Mouse (Mus musculus) forebrain, embryonic 15.5 days (tissue): ENCODE data around the gene Dyx1c1. TPM values are rescaled to one million over a fixed set of nuclear protein-coding genes. Genes with fewer than 3 reads are reported as not detected.
A peak's percentile ranks its signal among the peaks of the same experiment; 100 is the strongest.

Source experiments
- ATAC-seq: fragments of 200-750 bp; cut with Nextera tagmentation; replicated peaks from 2 replicates; pipeline ENCODE4 v1.8.0; 2017; ENCODE audit warnings: mild to moderate bottlenecking, moderate TSS enrichment, moderate library complexity
- H3K27ac ChIP-seq: fragments of 300-500 bp; sonication (generic); replicated peaks from 2 replicates; pipeline ENCODE4 v1.5.1; 2015; ENCODE audit warnings: mild to moderate bottlenecking, inconsistent platforms
- H3K27me3 ChIP-seq: fragments of 300-500 bp; sonication (generic); 2 replicates; pipeline ENCODE4 v1.6.1; 2015; ENCODE audit warnings: inconsistent platforms
- H3K36me3 ChIP-seq: fragments of 300-500 bp; sonication (generic); 2 replicates; pipeline ENCODE4 v1.6.1; 2015; ENCODE audit warnings: mild to moderate bottlenecking, inconsistent platforms
- H3K4me1 ChIP-seq: fragments of 300-500 bp; sonication (generic); 2 replicates; pipeline ENCODE4 v1.6.1; 2015; ENCODE audit warnings: inconsistent platforms
- H3K4me2 ChIP-seq: fragments of 300-500 bp; sonication (generic); replicated peaks from 2 replicates; pipeline ENCODE4 v1.6.1; 2015; ENCODE audit warnings: mild to moderate bottlenecking, inconsistent platforms
- H3K4me3 ChIP-seq: fragments of 300-500 bp; sonication (generic); 2 replicates; pipeline ENCODE4 v1.5.1; 2015; ENCODE audit warnings: mild to moderate bottlenecking, inconsistent platforms
- H3K9ac ChIP-seq: fragments of 300-500 bp; sonication (generic); replicated peaks from 2 replicates; pipeline ENCODE4 v1.6.1; 2015; ENCODE audit warnings: mild to moderate bottlenecking, inconsistent platforms
- H3K9me3 ChIP-seq: fragments of 300-500 bp; sonication (generic); 2 replicates; pipeline ENCODE4 v1.6.1; 2016; ENCODE audit warnings: inconsistent platforms
- WGBS: fragments of 180-500 bp; shearing (Covaris S2); methylation state at CpG from one replicate; pipeline ENCODE4 v1.1.7; 2015; ENCODE audit warnings: mixed read lengths; 5-methylcytosine and 5-hydroxymethylcytosine counted together
- polyA plus RNA-seq: library from polyadenylated mRNA; unstranded; fragments of >200 nt; fragmentation: Nextera tagmentation; extraction: Ambion mirVana; gene quantifications from 2 replicates; pipeline ENCODE4 v1.2.1, GENCODE M21; 2015

Gene Dyx1c1
- polyA plus RNA-seq, 1 experiment from 2014 or later, result 2.4 TPM

GRCm38 (mm10) chr9:72983066-72983465 lies 24.5 kb downstream of the Dyx1c1 start:
- Histone ChIP-seq H3K9ac (no peak overlapping the region), H3K4me3 (no peak overlapping the region), H3K36me3 (no peaks in the 10 kb centered on the region), H3K9me3 (no peaks in the 10 kb centered on the region), H3K27me3 (no peaks in the 10 kb centered on the region), H3K27ac (no peak overlapping the region), H3K4me2 (no peak overlapping the region), H3K4me1 (peaks cover 18% of the 10 kb centered on the region)
- no peak for ATAC-seq
- whole genome bisulfite sequencing, result 76% methylated on average over 2 of the region's 2 CpGs

- H3K9ac ChIP-seq, result peak within 1 kb of the TSS; percentile 83
- H3K36me3 ChIP-seq, result no peaks in the 10 kb centered on the region
- H3K4me3 ChIP-seq, result peak within 1 kb of the TSS; percentile 86
- H3K4me1 ChIP-seq, result peaks cover 18% of the 10 kb centered on the region
- peak within 1 kb of the TSS; percentile 57 for H3K4me2 ChIP-seq
- H3K9me3 ChIP-seq, result no peaks in the 10 kb centered on the region
- under 1% methylated on average over 88 of the region's 88 CpGs for WGBS
- peak; percentile 100 for ATAC-seq
- H3K27ac ChIP-seq, result peak within 1 kb of the TSS; percentile 94
- H3K27me3 ChIP-seq, result no peaks in the 10 kb centered on the region
Measured at GRCm38 (mm10) chr9:72985250-72986220, 26.9 kb downstream of the Dyx1c1 start, which contains the start of the genes Ccpg1os and Ccpg1. Gene Ccpg1os (minus strand): TSS chr9:72985382. Gene Ccpg1 (plus strand): TSS chr9:72985429.

- Histone ChIP-seq H3K4me2 (no peak overlapping the region), H3K4me1 (peaks cover 18% of the 10 kb centered on the region), H3K9ac (no peak overlapping the region), H3K9me3 (no peaks in the 10 kb centered on the region), H3K36me3 (no peaks in the 10 kb centered on the region), H3K27ac (no peak overlapping the region), H3K4me3 (no peak overlapping the region), H3K27me3 (no peaks in the 10 kb centered on the region)
- no peak for ATAC-seq
- WGBS, result 54% methylated on average over 3 of the region's 3 CpGs
Measured at GRCm38 (mm10) chr9:72987703-72988102, 29.1 kb downstream of the Dyx1c1 start.

GRCm38 (mm10) chr9:72988706-72989105 lies 30.1 kb downstream of the Dyx1c1 start:
- Histone ChIP-seq H3K4me3 (no peak overlapping the region), H3K27ac (no peak overlapping the region), H3K27me3 (no peaks in the 10 kb centered on the region), H3K9ac (no peak overlapping the region), H3K4me1 (peaks cover 18% of the 10 kb centered on the region), H3K4me2 (no peak overlapping the region), H3K9me3 (no peaks in the 10 kb centered on the region), H3K36me3 (no peaks in the 10 kb centered on the region)
- no peak for ATAC-seq
- WGBS, result 83% methylated on average over 5 of the region's 5 CpGs

GRCm38 (mm10) chr9:72991420-72991819 lies 32.8 kb downstream of the Dyx1c1 start:
- no peaks in the 10 kb centered on the region for H3K36me3 ChIP-seq
- H3K4me2 ChIP-seq, result no peak overlapping the region
- no peak overlapping the region for H3K4me3 ChIP-seq
- H3K4me1 ChIP-seq, result peaks cover 5% of the 10 kb centered on the region
- 90% methylated on average over 2 of the region's 2 CpGs for WGBS
- no peaks in the 10 kb centered on the region for H3K27me3 ChIP-seq
- H3K9me3 ChIP-seq, result no peaks in the 10 kb centered on the region
- ATAC-seq, result no peak
- H3K27ac ChIP-seq, result no peak overlapping the region
- no peak overlapping the region for H3K9ac ChIP-seq

- no peaks in the 10 kb centered on the region for H3K36me3 ChIP-seq
- no peak overlapping the region for H3K27ac ChIP-seq
- H3K4me1 ChIP-seq, result no peaks in the 10 kb centered on the region
- 87% methylated on average over 5 of the region's 5 CpGs for WGBS
- H3K9ac ChIP-seq, result no peak overlapping the region
- H3K4me2 ChIP-seq, result no peak overlapping the region
- no peak for ATAC-seq
- H3K9me3 ChIP-seq, result no peaks in the 10 kb centered on the region
- H3K27me3 ChIP-seq, result no peaks in the 10 kb centered on the region
- no peak overlapping the region for H3K4me3 ChIP-seq
Measured at GRCm38 (mm10) chr9:72992576-72992975, 34.0 kb downstream of the Dyx1c1 start.

- Histone ChIP-seq H3K36me3 (0 out of 2 replicates have a peak, but pooled peaks cover 10% of the 10 kb centered on the region), H3K9ac (no peak overlapping the region), H3K27ac (no peak overlapping the region), H3K4me3 (no peak overlapping the region), H3K9me3 (no peaks in the 10 kb centered on the region), H3K4me1 (no peaks in the 10 kb centered on the region), H3K4me2 (no peak overlapping the region), H3K27me3 (no peaks in the 10 kb centered on the region)
- ATAC-seq, result no peak
Measured at GRCm38 (mm10) chr9:72996167-72996566, 37.6 kb downstream of the Dyx1c1 start.

GRCm38 (mm10) chr9:72996806-72997205 lies 38.2 kb downstream of the Dyx1c1 start:
- WGBS, result 44% methylated on average over 7 of the region's 7 CpGs
- no peak for ATAC-seq
- 0 out of 2 replicates have a peak, but pooled peaks cover 14% of the 10 kb centered on the region for H3K36me3 ChIP-seq
- no peaks in the 10 kb centered on the region for H3K9me3 ChIP-seq
- no peak overlapping the region for H3K4me2 ChIP-seq
- H3K4me1 ChIP-seq, result no peaks in the 10 kb centered on the region
- no peak overlapping the region for H3K4me3 ChIP-seq
- no peak overlapping the region for H3K9ac ChIP-seq
- H3K27ac ChIP-seq, result no peak overlapping the region
- H3K27me3 ChIP-seq, result no peaks in the 10 kb centered on the region

- H3K4me2 ChIP-seq, result no peak overlapping the region
- H3K9me3 ChIP-seq, result no peaks in the 10 kb centered on the region
- peaks cover 34% of the 10 kb centered on the region for H3K36me3 ChIP-seq
- H3K4me3 ChIP-seq, result no peak overlapping the region
- no peaks in the 10 kb centered on the region for H3K27me3 ChIP-seq
- no peak overlapping the region for H3K27ac ChIP-seq
- H3K9ac ChIP-seq, result no peak overlapping the region
- ATAC-seq, result no peak
- 72% methylated on average over 2 of the region's 2 CpGs for WGBS
- no peaks in the 10 kb centered on the region for H3K4me1 ChIP-seq
Measured at GRCm38 (mm10) chr9:73000487-73000886, 41.9 kb downstream of the Dyx1c1 start.

- Histone ChIP-seq H3K9me3 (no peaks in the 10 kb centered on the region), H3K27ac (no peak overlapping the region), H3K4me2 (no peak overlapping the region), H3K27me3 (no peaks in the 10 kb centered on the region), H3K4me3 (no peak overlapping the region), H3K9ac (no peak overlapping the region), H3K4me1 (no peaks in the 10 kb centered on the region), H3K36me3 (peaks cover 41% of the 10 kb centered on the region)
- WGBS, result 92% methylated on average over 13 of the region's 13 CpGs
- ATAC-seq, result no peak
Measured at GRCm38 (mm10) chr9:73001314-73002011, 42.9 kb downstream of the Dyx1c1 start.

- Histone ChIP-seq H3K4me1 (no peaks in the 10 kb centered on the region), H3K9me3 (no peaks in the 10 kb centered on the region), H3K27me3 (no peaks in the 10 kb centered on the region), H3K4me3 (no peak overlapping the region), H3K9ac (no peak overlapping the region), H3K27ac (no peak overlapping the region), H3K4me2 (no peak overlapping the region), H3K36me3 (peaks cover 48% of the 10 kb centered on the region)
- WGBS, result 63% methylated on average over 3 of the region's 3 CpGs
- no peak for ATAC-seq
Measured at GRCm38 (mm10) chr9:73002177-73002576, 43.6 kb downstream of the Dyx1c1 start.

GRCm38 (mm10) chr9:73004076-73004475 lies 45.5 kb downstream of the Dyx1c1 start:
- Histone ChIP-seq H3K4me2 (no peak overlapping the region), H3K27me3 (no peaks in the 10 kb centered on the region), H3K4me3 (no peak overlapping the region), H3K9ac (no peak overlapping the region), H3K4me1 (no peaks in the 10 kb centered on the region), H3K36me3 (peaks cover 58% of the 10 kb centered on the region), H3K9me3 (no peaks in the 10 kb centered on the region), H3K27ac (no peak overlapping the region)
- 92% methylated on average over 8 of the region's 8 CpGs for WGBS
- no peak for ATAC-seq
